Mouse (Mus musculus) brain, embryonic 14.5 days (tissue): Measurements from ENCODE around the gene Polr1c. TPM values are rescaled to one million over a fixed set of nuclear protein-coding genes. Genes with fewer than 3 reads are reported as not detected.

Experiments used
- DNase-seq: peaks from one replicate; pipeline ENCODE4 v3.0.0-alpha.2; 2011; ENCODE audit warnings: low read depth
- CTCF ChIP-seq: fragments of 200-500 bp; IDR thresholded peaks from 2 replicates; pipeline ENCODE4 v1.5.1; 2012; ENCODE audit warnings: inconsistent platforms, mild to moderate bottlenecking, moderate library complexity, borderline replicate concordance; ENCODE audit not compliant: insufficient read depth, insufficient read length; ENCODE audit errors: extremely low read depth
- POLR2A ChIP-seq: fragments of 200-500 bp; IDR thresholded peaks from 2 replicates; pipeline ENCODE4 v1.6.1; 2012; ENCODE audit warnings: mild to moderate bottlenecking, inconsistent platforms, borderline replicate concordance; ENCODE audit not compliant: poor library complexity, insufficient read depth, insufficient read length, severe bottlenecking; ENCODE audit errors: extremely low read depth
- polyA plus RNA-seq: library from polyadenylated mRNA; depleted of rRNA; stranded (reverse); fragments of >200 nt; gene quantifications from 2 replicates; pipeline ENCODE4 v1.2.3, GENCODE M21; 2012

Gene Polr1c
- polyA plus RNA-seq, 1 experiment = 98.2 TPM

DNA sequence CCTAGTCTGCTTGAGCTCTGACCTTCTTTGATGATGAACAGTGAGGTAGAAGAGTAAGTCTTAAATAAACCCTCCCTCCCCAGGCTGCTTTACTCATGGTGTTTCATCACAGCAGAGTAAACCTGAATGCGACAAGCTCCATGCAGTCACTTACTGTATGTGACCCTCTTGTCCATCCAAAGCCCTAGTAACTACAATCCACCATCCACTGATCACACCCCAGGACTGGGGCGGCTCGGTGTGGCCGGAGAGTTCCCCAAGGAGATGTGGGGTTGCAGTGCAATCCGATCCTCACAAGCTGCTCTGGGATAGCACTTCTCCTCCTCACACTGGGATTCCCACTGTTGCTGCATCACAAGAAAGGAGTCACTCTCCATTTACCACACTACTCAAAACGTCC lies 26.6 kb upstream of the Polr1c start:
- DNase-seq = no peak
- no peak for TF ChIP-seq POLR2A
- no peak for TF ChIP-seq CTCF

DNA sequence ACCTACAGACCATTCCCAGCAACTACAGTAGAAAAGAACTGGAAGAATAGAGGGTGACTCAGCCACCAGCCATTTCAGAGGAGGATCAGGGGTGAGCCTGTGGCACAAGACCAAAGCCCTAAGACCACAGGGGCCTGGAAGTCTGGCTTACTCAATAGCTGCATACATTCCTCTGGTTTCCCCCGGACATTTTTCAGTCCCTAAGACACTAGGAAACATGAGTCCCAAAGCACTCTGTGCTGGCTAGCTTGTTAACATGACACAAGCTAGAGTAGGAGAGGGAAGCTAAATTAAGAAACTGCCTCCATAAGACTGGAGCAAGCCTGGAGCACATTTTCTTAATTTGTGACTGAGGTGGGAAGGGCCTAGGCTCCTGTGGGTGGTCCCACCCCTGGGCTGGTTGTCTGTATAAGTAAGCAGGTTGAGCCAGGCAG lies 26.0 kb upstream of the Polr1c start:
- DNase-seq = no peak
- TF ChIP-seq POLR2A (no peak), CTCF (no peak)

- no peak for DNase-seq
- TF ChIP-seq POLR2A = no peak
- no peak for TF ChIP-seq CTCF
Measured at GRCm38 (mm10) chr17:46272675-46273074, 24.8 kb upstream of the Polr1c start.

- no peak for TF ChIP-seq POLR2A
- TF ChIP-seq CTCF = no peak
- no peak for DNase-seq
Measured at GRCm38 (mm10) chr17:46272058-46272457, 24.2 kb upstream of the Polr1c start.

- no peak for DNase-seq
- TF ChIP-seq POLR2A (no peak), CTCF (no peak)
Measured at GRCm38 (mm10) chr17:46269771-46270534, 22.1 kb upstream of the Polr1c start.

DNA sequence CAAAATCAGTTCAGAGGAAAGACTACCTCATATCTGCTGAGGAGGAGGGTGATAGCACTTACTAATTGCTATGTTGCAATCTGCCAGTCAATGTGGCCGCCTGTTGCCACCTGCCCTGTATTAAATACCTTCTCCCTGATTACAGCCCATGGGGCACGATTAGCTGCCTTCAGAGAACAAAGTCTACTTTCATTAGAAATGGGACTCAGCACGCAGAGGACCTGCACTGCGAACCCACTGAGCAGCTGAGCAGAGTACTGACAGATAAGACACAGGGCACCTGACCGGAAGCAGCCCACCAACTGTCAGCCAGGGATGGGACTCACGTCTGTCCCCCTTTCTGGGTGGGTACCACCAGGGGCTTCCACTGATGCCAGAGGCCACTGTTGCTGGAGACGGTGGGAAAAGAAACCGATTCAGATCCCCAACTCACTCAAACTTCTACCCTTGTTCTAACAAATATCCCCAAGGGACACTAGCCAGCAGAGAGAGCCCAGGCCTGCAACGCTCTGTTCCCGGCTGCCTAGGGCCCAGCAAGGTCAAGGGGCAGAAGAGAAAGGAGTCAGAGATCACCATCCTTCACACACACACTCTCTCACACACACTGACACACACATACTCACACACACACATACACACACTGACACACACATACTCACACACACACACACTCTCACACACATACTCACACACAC lies 20.3 kb upstream of the Polr1c start:
- no peak for TF ChIP-seq POLR2A
- TF ChIP-seq CTCF = no peak
- no peak for DNase-seq

GRCm38 (mm10) chr17:46267511-46267910 lies 19.7 kb upstream of the Polr1c start:
- no peak for TF ChIP-seq CTCF
- TF ChIP-seq POLR2A = no peak
- no peak for DNase-seq

DNA sequence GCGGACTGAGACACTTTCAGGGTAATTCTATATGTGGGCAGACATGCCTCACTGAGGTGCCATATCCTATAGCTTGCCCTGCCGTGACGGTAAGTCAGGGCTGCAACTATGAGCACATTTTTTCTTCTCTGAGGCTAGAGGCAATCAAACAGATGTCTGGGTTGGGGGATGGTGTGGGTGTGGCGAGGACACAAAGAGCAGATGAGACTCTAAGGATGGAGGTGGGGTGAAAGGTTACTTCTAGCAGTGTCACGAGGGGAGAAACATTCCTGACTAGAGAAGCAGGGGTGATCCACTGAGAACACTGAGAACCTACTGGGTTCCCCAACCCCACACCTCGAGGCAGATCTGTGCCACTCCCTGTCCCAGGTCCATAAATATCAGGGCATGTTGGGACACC lies 19.1 kb upstream of the Polr1c start:
- TF ChIP-seq CTCF (no peak), POLR2A (no peak)
- DNase-seq = no peak

GRCm38 (mm10) chr17:46265918-46266618 lies 18.2 kb upstream of the Polr1c start:
- DNase-seq = peak; percentile 90
- TF ChIP-seq POLR2A (no peak), CTCF (peak; percentile 94)

DNA sequence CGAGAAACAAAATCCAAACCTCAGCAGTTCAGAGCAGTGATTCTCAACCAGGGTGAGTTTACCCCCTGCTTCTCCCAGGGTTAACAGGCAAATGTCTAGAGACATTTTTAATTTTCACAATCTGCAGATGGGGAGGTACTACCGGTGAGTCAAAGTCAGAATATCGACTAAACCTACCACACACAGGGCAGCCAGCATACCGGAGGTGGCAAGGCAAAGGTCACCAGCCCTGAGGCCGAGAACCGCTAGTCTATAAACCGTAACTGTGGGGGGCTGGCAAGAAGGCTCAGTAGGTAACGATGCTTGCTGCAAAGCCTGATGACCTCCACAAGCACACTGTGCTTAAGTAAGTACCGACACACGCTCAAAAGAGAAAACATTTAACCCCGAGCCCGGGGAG lies 17.6 kb upstream of the Polr1c start:
- TF ChIP-seq POLR2A (no peak), CTCF (no peak)
- DNase-seq = no peak

- no peak for DNase-seq
- TF ChIP-seq CTCF = no peak
Measured at GRCm38 (mm10) chr17:46262201-46262694, 14.4 kb upstream of the Polr1c start.

DNA sequence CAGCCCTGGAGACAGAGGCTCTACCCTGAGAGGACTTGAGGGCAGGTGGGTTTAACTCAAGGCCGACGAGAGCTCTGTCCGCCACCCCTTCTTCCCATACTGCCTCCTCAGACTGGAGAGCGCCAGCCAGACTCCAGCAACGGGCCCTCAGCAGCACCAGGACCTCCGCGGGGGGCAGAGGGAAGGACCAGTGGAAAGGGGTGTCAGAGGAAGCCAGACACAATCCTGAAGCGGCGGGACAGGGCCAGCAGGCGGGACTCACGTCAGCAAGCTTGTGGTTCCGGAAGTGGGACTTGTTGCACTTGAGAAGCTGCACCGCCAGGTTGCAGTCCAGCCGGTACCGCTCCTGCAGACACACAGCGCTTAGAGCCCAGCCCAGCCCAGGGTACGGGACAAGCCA lies 11.8 kb upstream of the Polr1c start:
- no peak for TF ChIP-seq POLR2A
- no peak for TF ChIP-seq CTCF
- no peak for DNase-seq

DNA sequence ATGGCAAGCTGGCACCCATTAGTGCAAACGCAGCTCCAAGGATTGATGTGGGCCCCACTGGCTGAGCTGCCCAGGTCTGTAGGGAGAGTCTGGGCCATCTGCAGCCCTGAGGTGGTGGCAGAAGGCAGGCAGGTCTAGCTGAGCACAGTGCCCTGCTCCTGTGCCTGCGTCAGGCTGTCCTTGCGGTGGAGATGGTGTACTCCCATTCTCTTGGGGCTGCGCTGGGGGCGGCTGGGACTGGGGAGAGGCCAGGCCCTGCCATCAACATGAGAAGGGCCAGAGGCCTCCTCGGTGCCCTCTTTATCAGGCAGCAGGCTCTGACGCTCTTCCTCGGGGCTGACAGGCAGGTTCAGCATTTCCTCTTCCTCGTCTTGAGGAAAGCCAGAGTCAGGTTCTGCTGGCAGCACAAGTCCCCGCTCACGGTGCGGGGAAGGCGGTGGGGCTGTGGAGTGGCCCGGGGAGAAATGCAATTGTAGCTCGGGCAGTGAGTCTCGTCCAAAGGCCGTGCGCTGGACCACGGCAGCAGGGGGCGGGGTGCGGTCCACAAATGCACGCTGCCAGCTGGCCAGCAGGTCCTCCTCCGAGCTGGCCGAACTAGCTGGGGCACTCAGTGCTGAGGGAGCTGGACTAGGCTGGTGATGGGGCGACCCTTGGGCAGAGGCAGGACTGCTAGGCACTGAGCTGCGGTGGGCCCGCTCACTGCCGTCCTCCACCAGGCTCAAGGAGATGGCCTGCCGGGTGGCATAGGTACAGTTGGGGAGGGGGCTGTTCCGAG lies 10.6 kb upstream of the Polr1c start:
- TF ChIP-seq POLR2A = no peak
- no peak for TF ChIP-seq CTCF
- DNase-seq = no peak

- TF ChIP-seq POLR2A (no peak), CTCF (no peak)
- DNase-seq = no peak
Measured at GRCm38 (mm10) chr17:46255147-46255546, 7.3 kb upstream of the Polr1c start.
